Mouse (Mus musculus) brain, adult 2 months (tissue): Measurements from ENCODE around the gene Bod1l.
A peak's percentile ranks its signal among the peaks of the same experiment; 100 is the strongest.

ENCODE experiments used
- DNase-seq: peaks from one replicate; pipeline ENCODE4 v3.0.0; 2011; ENCODE audit warnings: low read depth, low spot score

Bod1l gene

DNA sequence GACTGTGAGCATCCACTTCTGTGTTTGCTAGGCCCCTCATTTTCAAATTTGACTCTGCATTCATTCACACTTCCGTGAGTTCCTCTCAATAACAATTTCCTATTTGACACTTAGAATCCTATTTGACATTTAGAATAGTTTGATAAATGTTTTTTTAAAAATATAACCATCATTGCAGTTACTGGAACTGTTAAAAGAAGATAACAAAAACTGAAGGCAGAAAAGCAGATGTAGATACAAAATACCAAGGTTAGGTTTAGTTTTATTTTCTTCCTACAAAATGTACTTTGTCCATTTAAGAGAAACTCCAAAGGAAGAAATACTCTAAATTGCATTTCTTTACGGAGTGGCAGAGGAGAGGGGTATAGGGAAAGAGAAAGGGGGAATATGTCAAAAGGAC, 42.5 kb downstream of the Bod1l start:
- DNase-seq, result no peak

DNA sequence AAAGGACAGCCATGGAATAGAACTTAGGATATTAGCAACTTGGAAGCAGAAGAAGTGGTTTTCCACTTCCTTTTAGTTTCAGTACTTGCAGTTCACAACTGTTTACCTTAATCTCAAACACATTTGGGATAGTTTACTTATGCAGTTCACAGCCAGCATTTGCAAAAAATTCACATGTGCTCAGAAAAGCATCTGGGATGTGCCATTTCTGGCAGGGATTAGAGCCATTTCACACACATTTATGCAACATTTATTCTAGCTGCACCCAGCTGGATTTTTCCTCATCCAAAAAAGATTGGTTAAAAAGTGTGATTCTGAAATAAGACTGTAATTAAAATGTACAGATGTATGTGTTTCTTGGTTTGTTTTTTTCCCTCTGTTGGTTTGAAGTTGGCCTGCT, 49.7 kb downstream of the Bod1l start:
- DNase-seq, result peak; percentile 54

DNA sequence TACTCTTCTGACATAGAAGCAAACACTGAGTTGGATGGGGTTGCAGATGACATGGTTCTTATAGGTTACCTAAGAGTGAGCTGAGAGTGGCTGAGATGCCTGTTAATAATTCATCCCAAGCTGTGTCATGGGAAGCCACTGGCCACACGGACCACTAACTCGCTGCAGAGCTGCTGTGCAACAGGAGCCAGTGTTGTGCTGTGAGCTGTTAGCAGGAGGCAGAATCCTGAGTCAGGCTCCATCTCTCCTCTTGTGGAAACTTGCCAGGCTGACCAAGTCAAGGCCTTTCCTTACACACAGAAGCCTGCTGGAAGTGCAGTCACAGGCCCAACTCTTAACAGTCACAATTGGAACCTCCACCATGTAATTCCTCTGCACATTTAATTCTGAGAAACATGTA, 53.6 kb downstream of the Bod1l start:
- no peak for DNase-seq

DNA sequence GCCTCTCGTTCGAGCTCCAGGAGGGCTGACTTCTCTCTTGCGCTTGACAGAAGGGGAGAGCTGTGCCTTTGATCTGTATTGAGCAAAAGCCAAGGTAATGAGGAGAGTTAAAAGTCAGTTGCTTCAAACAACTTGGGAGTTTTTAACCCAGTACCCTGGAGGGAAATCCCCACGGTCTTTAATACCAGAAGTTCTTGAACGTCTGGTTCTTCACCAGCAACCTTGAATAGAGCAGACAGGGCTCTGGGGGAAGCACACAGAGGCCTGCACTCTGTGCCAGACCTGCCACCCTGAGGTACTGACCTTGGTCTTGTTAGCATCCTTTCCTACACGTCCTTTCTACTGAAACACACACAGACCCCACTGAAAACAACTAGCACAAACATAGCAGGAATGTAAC, 55.2 kb downstream of the Bod1l start:
- no peak for DNase-seq

DNA sequence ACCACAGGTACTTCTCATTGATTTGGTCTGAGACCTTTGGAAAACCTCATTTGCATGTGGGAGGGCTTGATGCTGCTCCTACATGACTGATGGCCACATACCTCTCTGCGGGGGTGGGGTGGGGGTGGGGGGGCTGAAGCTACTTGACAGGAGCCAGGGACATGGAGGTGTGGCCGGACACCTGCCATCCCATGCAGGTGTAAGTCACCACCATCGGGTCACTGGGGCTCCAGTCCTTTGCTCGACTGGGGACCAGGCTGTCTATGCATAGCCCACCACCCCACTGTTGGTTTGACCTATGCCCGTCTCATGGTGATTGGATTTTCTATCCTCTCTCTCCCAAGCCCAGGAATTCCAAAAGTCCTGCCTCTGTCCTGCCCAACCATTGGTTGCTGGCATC, 62.2 kb downstream of the Bod1l start:
- no peak for DNase-seq

DNA sequence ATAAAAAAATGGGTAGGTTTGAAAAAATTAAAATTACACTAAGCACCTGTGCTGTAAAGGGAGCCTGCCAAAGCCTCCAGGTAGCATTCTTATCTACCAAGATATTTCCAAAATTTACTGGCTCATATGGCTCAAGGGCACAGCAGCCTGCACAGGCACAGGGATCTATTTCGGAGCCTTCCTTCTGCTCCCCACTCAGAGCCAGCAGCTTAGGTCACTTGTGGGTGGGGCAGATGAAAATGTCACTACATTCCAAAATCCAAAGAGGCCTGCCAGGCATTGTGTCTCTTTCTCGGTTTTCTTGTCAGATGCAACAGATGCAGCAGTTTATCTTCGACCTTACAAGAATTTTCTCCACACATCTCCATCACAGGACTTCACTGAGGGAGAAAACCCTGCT, 64.1 kb downstream of the Bod1l start:
- no peak for DNase-seq

DNA sequence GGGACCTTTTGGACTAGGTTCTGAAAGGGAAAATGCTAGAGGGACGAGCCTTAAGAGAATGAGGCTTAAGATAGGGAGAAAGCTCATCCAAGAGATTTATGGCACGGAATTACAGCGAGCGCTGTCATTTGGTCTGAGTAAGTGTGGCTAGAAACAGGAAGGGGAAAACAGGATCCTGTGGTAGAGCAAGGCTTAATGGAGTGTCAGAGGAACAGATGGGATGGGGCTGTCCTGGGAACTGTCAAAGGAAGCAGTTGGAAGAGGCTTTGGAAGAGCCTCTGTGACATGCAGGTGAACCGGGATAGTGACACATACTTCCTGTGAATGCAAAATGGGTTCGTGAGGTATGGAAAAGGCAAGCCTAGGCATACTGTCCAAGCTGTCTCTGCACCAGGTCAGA, 68.4 kb downstream of the Bod1l start:
- DNase-seq, result no peak

DNA sequence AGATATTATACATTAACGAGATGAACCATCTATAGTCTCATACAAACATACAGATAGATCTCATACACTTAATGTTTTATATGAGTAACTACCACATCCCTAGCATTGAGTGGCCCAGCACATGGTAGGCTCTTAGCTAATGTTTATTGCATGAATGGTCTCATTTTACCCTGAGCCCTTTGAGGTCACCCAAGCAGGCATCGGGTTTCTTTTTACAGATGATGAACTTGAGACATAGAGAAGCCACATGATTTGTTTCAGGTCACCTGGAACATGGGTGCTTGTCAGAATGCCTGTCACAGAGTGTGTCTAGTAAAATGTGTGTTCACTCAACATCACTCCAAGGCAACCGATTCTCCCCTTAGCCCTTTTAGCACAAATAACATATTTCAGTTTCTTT, 68.8 kb downstream of the Bod1l start:
- DNase-seq, result no peak

DNA sequence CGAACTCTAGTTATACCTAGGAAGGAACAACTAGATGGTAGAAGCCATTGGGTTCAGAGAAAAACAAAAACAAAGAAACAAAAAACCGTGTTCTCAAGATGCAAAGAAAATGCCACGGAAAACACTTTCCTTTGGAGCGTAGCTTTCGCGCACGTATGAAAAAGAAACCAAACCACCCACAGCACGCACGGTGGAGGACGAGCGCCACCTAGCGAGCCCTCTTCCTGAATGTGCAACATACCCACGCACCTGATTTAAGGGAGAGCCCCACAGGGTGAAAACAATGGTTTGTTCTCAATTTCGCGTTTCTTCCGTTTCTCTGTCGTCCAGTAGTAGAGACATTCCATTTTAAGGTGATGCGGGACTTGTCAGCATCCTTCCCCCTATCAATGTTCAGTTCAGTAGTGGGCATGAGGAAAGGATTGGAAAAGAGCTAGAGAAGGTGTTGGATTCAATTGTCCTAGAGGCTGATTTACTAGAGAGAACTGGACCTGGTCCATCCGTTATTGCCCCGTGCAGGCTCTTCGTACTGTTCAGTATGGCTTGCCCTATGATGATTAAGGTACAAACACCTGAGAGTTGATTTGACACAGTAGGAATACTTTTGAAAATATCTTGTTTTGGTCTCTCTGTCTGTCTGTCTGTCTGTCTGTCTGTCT, 75.6 kb downstream of the Bod1l start:
- DNase-seq, result peak; percentile 92

DNA sequence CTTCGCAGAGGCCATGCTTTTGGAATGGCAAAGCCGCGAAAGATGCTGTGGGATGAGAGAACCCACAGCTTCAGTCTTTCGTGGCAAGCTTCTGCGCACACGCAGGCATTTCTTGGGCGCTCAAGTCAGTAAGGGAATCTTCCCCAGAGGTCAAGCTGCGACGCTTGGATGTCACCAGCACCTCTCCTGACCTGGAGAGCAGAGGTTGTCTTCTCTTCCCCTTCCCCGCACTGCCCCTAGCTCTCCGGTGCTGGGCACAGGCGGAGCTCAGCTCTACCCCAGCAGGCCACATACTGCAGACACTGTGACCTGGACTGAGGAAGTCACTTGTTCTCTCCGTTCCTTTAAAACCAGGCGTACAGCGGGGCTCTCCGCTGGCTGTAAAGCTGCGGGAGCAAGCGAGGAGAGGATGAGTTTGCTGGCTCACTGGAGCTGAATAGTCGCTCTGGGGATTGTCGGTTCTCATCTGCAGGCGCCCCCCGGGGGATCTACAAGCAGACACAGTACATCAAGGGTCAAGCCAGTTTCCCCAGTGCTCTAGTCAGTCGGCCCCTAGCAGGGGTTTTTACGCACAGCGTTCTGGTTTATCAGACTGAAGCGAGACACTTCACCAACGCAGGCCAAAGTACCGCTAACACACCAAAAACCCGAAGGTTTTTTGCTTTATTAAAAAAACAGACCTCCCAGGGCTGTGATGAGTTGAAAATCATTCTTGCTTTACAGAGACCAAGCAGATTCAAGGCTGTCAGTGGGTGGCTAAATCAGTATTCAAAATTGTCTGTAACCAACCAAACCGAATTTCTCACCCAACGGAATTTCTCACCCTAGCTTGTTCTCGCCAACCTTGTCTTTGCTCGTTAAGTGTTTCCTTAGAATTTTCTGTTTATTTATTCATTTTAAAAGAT, 76.6 kb downstream of the Bod1l start:
- DNase-seq, result no peak

DNA sequence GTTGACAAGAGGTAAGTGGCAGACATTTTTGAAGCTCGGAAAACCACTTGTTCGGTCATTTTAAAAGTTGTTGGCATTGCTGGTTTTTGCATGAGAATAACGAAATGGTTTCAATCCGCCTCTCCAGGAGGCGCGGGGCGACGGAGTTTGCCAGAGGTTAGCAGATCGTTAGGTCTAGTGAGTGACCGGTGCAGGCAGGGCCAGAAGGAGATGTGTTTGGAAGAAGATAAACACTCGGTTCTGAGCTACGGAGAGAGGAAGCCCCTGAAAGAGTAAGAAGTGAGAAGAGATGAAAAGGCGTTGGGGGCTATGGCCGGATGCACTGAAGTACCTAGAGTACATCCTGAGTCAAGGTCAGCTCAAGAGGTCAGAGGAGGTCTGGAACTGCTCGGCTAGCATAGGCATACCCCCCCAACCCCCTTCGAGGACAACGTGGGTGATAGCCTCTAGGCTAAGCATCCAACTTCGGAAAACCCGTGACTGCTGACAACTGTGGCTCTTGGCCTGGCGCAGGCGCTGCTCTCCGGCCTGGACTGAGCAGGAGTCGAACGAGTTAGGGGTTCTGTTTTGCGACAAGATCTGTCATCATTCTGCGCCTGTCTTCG, 77.6 kb downstream of the Bod1l start:
- no peak for DNase-seq

DNA sequence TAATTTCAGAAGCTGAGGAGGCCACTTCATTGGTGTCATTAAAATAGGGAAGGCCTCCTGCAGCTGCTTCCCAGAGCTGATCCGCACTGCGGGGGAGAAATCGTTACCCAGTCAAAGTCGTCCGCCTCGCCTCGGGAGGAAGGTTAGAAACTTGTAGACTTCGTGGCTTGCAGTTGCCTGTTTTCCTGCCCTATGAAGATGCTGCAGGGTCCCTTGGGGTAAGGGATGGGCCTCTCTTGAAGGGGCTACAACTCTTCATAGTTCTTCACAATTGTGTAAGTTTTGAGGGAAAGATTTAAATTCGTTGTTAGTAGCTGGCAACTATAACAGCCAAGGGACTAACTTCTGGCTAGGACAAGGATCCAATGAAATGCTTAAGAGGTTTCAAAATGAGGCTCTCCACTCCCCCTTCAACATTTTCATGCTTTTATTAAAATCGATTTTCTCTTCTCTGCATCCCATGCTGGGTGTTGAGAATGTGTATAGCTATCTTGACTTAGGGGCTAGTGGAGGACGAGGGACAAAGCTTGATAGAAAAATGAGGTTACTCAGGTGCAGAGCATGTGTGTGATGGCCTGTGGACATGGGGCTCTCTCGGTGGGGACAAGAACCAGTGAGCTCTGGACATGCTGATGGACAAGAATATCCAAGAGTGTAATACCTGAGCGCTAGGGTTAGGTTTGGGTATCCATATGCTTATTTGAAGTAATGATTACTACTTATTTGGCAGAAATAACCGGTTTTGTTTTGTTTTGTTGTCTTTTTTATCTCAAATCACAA, 78.3 kb downstream of the Bod1l start:
- DNase-seq, result no peak

DNA sequence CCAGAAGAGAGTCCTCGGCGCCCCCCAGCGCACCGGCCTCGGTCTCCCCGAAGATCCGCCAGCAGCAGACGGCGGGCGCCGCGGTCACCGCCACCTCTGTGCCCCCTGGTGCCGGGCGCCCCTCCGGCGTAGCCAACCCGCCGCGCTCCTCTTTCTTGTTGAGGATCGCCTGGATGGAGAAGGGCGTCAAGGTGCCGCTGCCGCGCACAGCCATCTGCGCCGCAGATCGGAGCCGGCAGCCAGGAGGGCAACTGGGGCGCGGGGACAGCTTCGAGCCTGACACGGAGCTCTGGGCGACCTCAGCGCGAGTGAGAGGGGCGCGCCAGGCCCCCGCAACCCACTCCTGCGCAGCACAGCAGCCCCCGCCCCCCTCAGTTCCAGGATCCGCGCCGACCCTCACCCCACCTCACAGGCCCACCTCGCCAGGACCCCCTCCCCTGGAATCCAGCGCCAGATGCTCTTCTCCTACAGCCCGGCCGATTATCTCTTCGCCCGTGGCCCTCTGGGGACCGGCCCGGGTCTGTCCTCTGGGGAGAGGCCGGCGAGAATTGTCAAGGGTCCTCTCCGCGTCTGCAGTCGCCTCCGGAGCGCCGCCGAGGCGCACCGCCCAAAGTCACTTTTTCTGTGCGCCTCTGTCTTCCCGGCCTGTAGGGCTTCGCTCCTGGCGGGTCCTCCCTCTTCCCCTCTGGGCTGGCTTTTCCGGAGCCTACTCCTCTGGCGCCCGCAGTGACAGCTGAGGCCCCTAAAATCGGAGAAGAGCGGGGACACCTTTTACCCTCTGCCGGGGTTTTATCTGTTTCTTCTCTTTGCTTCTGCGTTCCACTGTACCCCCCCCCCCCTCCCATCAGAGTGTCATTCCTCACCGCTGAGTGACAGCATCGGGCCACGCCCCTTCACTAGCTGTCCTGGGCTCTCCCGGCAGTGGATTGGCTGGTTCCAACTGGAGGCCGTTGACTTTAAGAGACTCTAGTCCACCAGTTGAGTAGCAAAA, 80.1 kb downstream of the Bod1l start, which contains the start of gene Nkx3-2:
Nkx3-2 (minus strand) TSS at position 771 of the 991 bp plus-strand sequence.
- DNase-seq, result no peak

DNA sequence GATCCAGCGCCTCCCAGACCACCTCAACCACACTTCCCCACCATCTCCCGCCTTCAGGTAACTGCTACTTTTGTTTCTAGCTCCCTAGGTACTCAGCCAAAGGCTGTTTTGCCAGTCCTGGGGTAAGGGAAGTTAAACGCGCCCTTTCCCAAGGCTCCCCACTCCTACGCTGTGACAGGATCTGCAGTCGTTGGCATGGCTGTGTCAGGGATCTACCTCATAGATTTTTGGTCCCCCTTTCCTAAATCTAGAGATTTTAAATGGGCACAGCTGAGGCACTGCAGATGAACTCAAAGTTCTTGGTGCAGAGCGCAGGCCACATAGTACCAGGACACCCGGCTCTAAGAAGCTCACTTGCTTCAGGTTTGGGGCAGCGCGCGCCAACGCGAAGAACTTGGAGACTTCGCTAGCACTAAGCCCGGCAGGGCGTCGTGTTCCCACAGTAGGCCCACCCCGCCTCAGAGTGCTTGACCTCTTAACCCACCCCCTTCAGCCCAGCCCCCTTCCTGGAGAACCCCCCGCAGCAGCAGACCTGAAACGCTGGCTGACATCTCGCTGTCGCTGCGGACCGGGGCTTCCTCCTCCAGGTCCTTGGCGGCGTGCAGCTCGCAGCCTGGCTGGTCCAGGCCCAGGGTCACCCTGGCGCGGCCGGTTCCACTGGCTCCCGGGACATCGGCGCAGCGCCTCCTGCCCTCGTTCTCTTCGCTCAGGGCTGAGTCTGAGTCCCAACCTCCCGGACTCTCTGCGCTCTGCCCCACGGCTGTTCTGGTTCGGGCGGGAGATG, 81.0 kb downstream of the Bod1l start:
- DNase-seq, result no peak

DNA sequence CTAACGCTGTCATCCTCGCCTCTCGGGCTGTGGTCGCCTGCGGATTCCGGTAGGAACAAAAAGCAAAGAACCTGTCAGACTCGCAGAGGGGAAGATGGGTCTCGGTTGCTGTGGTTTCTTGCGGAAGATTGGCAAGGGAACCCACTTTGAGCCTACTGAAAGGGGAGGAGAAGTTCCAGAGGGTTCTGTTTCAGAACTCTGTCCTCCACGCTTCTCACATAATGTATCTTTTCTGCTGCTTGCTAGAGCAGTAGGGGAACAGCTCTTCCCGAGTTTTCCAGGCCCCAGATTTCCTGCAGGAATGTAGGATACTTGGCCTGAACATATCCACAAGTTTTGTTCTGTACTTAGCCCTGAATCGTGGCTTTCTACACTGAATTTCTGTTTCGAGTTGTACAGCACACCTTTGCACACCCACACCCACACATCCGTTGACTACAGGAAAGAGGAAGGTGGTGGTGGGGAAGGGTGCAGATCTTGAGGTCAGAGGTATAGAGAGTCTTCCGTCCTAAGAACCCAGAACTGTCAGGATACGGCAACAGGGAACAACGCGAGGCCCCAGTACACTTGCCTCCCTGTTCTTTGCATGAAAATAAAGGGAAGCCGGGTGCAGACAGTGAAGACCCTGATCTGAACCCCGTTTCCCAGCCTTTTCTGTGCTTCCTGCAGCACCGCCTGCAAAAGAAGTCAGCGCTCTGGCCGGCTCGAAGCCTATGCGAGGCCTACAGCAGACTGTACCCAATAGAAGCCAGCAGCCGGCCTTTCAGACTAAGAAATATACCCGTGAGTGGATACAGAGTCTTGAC, 81.8 kb downstream of the Bod1l start:
- no peak for DNase-seq

DNA sequence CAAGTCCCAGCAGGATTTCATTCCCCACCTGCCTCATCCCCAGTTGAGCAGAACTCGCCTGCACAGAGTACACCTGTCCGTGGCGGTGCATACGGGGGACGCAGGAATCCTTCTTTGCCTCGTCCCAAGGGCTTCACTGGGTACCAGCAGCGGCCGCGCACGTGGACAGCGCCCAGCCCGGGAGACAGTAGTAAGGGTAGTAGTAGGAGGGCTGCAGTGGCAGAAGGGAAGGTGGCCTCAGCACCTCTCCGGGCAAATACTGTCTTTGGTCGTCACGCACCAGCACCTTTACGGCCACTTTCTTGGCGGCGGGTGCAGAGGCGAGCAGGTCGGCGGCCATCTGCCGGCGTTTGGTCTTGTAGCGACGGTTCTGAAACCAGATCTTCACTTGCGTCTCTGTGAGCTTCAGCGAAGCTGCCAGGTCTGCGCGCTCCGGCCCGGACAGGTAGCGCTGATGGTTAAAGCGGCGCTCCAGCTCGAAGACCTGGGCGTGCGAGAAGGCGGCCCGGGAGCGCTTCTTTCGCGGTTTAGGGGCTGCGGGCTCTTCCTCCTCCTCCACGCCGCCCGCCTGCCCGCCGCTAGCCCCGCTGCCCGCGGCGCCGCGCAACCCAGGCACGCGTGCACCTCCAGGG, 82.5 kb downstream of the Bod1l start:
- DNase-seq, result no peak

DNA sequence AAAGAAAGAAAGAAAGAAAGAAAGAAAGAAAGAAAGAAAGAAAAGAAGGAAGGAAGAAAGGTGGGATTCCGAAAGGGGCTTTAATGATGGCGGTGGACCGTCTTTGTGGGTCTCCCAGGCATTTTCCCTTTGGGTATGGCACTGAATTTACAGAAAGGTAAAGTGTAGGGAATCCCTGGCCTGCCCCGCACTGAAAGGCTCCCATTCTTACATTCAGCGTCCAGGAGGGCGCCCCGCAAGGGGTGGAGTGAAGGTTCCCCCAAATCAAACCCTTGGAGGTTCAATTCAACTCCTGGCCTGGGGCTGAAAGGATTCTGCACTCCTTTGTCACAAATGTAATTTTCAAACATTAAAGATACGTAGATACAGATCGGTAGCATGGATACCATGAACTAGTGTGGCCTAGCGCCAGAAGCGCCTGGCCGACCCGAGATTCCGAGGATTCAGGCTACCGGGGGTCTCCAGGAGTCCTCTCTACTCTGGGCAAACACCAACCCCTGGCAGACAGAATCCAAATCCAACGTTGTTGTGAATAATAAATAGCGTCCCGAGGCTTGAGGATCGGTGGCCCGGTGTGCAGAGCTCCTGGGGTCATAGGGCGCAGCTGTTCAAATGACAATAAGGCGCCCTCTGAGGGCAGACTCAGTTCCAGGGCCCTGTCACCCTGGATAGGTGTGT, 83.1 kb downstream of the Bod1l start:
- no peak for DNase-seq

DNA sequence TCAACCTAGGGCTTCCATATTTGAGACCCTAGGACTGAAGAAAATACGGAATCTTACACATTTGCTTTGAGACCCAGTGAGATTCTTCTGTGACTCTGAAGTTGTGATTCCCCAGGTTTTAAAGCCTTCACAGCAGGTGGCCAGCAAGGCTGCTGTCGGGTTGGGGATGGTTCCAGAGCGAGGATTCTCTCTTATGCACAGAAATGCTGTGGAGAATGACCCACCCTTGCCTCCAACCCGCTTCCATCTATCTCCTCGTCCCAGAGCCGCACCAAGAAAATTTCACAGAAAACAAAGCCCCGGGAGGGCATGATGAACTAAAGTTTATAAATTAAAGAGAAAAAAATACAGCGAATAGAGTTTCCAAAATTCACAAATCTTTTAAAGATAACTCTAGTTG, 84.0 kb downstream of the Bod1l start:
- DNase-seq, result no peak
